Mouse (Mus musculus) liver, postnatal 0 days (tissue): ENCODE results near the gene Fyb.

Experiments used
- CTCF ChIP-seq: sonication (generic); IDR thresholded peaks from 2 replicates; pipeline ENCODE4 v1.5.1; 2016; ENCODE audit warnings: antibody characterized with exemption, low read depth
- EP300 ChIP-seq: IDR thresholded peaks from 2 replicates; pipeline ENCODE4 v1.6.1; 2016; ENCODE audit warnings: antibody characterized with exemption, low read depth, mild to moderate bottlenecking

DNA sequence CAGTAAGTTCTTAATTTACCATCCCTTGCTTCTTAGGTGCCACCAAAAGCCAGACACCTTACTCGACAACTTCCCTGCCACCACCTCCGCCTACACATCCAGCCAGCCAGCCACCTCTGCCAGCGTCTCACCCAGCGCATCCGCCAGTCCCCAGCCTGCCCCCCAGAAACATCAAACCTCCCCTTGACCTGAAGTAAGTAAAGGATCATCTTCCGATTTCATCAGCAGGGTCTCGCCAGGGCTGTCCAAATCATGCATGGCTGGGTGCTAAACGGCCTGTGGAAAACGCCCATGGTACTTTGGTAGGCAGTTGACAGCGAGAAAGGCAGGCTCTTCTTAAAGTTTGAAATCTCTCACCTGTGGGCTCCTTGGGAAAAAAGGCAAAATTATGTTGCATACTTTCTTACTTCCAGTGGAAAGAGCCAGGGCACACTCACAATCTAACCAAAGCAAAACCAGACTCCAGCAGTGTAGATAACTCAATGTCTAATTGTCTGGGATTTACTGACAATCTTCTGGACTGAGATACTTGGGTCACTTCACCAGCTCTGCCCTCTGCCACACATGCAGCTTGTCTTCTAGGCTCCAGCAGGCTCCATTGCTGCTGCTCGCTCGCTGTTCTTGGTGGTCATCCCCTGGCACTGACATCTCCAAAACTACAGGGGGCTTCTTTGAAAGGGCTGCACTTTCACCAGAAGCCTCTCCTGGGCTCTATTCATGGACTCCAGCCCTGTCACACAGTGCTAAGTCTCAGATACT lies 97.1 kb downstream of the Fyb start:
- TF ChIP-seq CTCF (no peak), EP300 (no peak)
